Mouse (Mus musculus): ENCODE measurements around the gene Atf7ip. TPM values are rescaled to one million over a fixed set of nuclear protein-coding genes. Genes with fewer than 3 reads are reported as not detected.
"Not testable (repeated sequence)": the region's sequence is repeated elsewhere in the genome, so short reads cannot be mapped to it uniquely, and the experiment has no call there.

The Atf7ip gene
- polyA plus RNA-seq (2015; fragmentation: Nextera tagmentation; extraction: Ambion mirVana), result 38.2 and 40.6 TPM in 2 replicates

GRCm38 (mm10) chr6:136505867-136506266 is at the start of gene Atf7ip:
TSS of gene Atf7ip (plus strand) at chr6:136506167.
- not testable (repeated sequence) for H3K9ac ChIP-seq (ENCODE audit: low read depth, low read length); H3K36me3 ChIP-seq (ENCODE audit: control insufficient read depth, insufficient read depth, low read length); H3K27ac ChIP-seq (ENCODE audit: low read length); H3K4me1 ChIP-seq (ENCODE audit: control insufficient read depth, insufficient read depth, low read length); H3K27me3 ChIP-seq (ENCODE audit: control insufficient read depth, insufficient read depth, low read depth, low read length); H3K4me3 ChIP-seq (ENCODE audit: low read depth, low read length); ATAC-seq; H3K9me3 ChIP-seq (replicated peaks; ENCODE audit: control insufficient read depth, low read length, poor library complexity, severe bottlenecking); H3K4me2 ChIP-seq (ENCODE audit: low read length)
- WGBS, result 81% methylated on average over 1 of the region's 3 CpGs

GRCm38 (mm10) chr6:136456302-136456701 is 49.7 kb upstream of the Atf7ip start:
- no peaks in the 10 kb centered on the region for H3K36me3 ChIP-seq (ENCODE audit: control insufficient read depth, insufficient read depth, low read length)
- H3K4me1 ChIP-seq (ENCODE audit: control insufficient read depth, insufficient read depth, low read length), result no peaks in the 10 kb centered on the region
- H3K4me2 ChIP-seq (ENCODE audit: low read length), result no peak overlapping the region
- no peaks in the 10 kb centered on the region for H3K9me3 ChIP-seq (replicated peaks; ENCODE audit: control insufficient read depth, low read length, poor library complexity, severe bottlenecking)
- no peak overlapping the region for H3K9ac ChIP-seq (ENCODE audit: low read depth, low read length)
- H3K27ac ChIP-seq (ENCODE audit: low read length), result no peak overlapping the region
- ATAC-seq, result no peak
- H3K27me3 ChIP-seq (ENCODE audit: control insufficient read depth, insufficient read depth, low read depth, low read length), result no peaks in the 10 kb centered on the region
- WGBS, result 92% methylated on average over 1 of the region's 1 CpGs
- H3K4me3 ChIP-seq (ENCODE audit: low read depth, low read length), result no peak overlapping the region

- no peak overlapping the region for H3K4me2 ChIP-seq (ENCODE audit: low read length)
- no peaks in the 10 kb centered on the region for H3K4me1 ChIP-seq (ENCODE audit: control insufficient read depth, insufficient read depth, low read length)
- no peak for ATAC-seq
- no peaks in the 10 kb centered on the region for H3K36me3 ChIP-seq (ENCODE audit: control insufficient read depth, insufficient read depth, low read length)
- H3K4me3 ChIP-seq (ENCODE audit: low read depth, low read length), result no peak overlapping the region
- H3K9ac ChIP-seq (ENCODE audit: low read depth, low read length), result no peak overlapping the region
- WGBS, result 89% methylated on average over 7 of the region's 7 CpGs
- no peaks in the 10 kb centered on the region for H3K9me3 ChIP-seq (replicated peaks; ENCODE audit: control insufficient read depth, low read length, poor library complexity, severe bottlenecking)
- no peaks in the 10 kb centered on the region for H3K27me3 ChIP-seq (ENCODE audit: control insufficient read depth, insufficient read depth, low read depth, low read length)
- H3K27ac ChIP-seq (ENCODE audit: low read length), result no peak overlapping the region
Measured at GRCm38 (mm10) chr6:136459156-136459555, 46.8 kb upstream of the Atf7ip start.

GRCm38 (mm10) chr6:136463491-136463890 is 42.5 kb upstream of the Atf7ip start:
- H3K4me3 ChIP-seq (ENCODE audit: low read depth, low read length), result no peak overlapping the region
- H3K9me3 ChIP-seq (replicated peaks; ENCODE audit: control insufficient read depth, low read length, poor library complexity, severe bottlenecking), result no peaks in the 10 kb centered on the region
- no peak overlapping the region for H3K27ac ChIP-seq (ENCODE audit: low read length)
- peaks cover 5% of the 10 kb centered on the region; the same call in 1 of the 2 replicates for H3K4me1 ChIP-seq (ENCODE audit: control insufficient read depth, insufficient read depth, low read length)
- H3K4me2 ChIP-seq (ENCODE audit: low read length), result no peak overlapping the region
- no peaks in the 10 kb centered on the region for H3K36me3 ChIP-seq (ENCODE audit: control insufficient read depth, insufficient read depth, low read length)
- 45% methylated on average over 9 of the region's 9 CpGs for WGBS
- ATAC-seq, result no peak
- H3K27me3 ChIP-seq (ENCODE audit: control insufficient read depth, insufficient read depth, low read depth, low read length), result no peaks in the 10 kb centered on the region
- no peak overlapping the region for H3K9ac ChIP-seq (ENCODE audit: low read depth, low read length)

GRCm38 (mm10) chr6:136464121-136464621 is 41.8 kb upstream of the Atf7ip start:
- Histone ChIP-seq H3K4me2 (ENCODE audit: low read length) (no peak overlapping the region), H3K27ac (ENCODE audit: low read length) (no peak overlapping the region), H3K36me3 (ENCODE audit: control insufficient read depth, insufficient read depth, low read length) (no peaks in the 10 kb centered on the region), H3K4me1 (ENCODE audit: control insufficient read depth, insufficient read depth, low read length) (peaks cover 9% of the 10 kb centered on the region), H3K27me3 (ENCODE audit: control insufficient read depth, insufficient read depth, low read depth, low read length) (no peaks in the 10 kb centered on the region), H3K9ac (ENCODE audit: low read depth, low read length) (no peak overlapping the region), H3K4me3 (ENCODE audit: low read depth, low read length) (no peak overlapping the region), H3K9me3 (replicated peaks; ENCODE audit: control insufficient read depth, low read length, poor library complexity, severe bottlenecking) (no peaks in the 10 kb centered on the region)
- 72% methylated on average over 12 of the region's 12 CpGs for WGBS
- no peak for ATAC-seq

GRCm38 (mm10) chr6:136465021-136465420 is 40.9 kb upstream of the Atf7ip start:
- H3K27ac ChIP-seq (ENCODE audit: low read length), result no peak overlapping the region
- H3K9me3 ChIP-seq (replicated peaks; ENCODE audit: control insufficient read depth, low read length, poor library complexity, severe bottlenecking), result no peaks in the 10 kb centered on the region
- H3K4me1 ChIP-seq (ENCODE audit: control insufficient read depth, insufficient read depth, low read length), result peaks cover 12% of the 10 kb centered on the region
- no peak overlapping the region for H3K4me2 ChIP-seq (ENCODE audit: low read length)
- H3K4me3 ChIP-seq (ENCODE audit: low read depth, low read length), result no peak overlapping the region
- ATAC-seq, result no peak
- no peak overlapping the region for H3K9ac ChIP-seq (ENCODE audit: low read depth, low read length)
- WGBS, result 87% methylated on average over 8 of the region's 8 CpGs
- no peaks in the 10 kb centered on the region for H3K27me3 ChIP-seq (ENCODE audit: control insufficient read depth, insufficient read depth, low read depth, low read length)
- H3K36me3 ChIP-seq (ENCODE audit: control insufficient read depth, insufficient read depth, low read length), result no peaks in the 10 kb centered on the region

- H3K27me3 ChIP-seq (ENCODE audit: control insufficient read depth, insufficient read depth, low read depth, low read length), result no peaks in the 10 kb centered on the region
- H3K4me2 ChIP-seq (ENCODE audit: low read length), result no peak overlapping the region
- H3K9ac ChIP-seq (ENCODE audit: low read depth, low read length), result no peak overlapping the region
- H3K4me1 ChIP-seq (ENCODE audit: control insufficient read depth, insufficient read depth, low read length), result peaks cover 16% of the 10 kb centered on the region
- no peak overlapping the region for H3K4me3 ChIP-seq (ENCODE audit: low read depth, low read length)
- no peak for ATAC-seq
- 0 out of 2 replicates have a peak overlapping the region, but pooled peaks have one; percentile 1 for H3K27ac ChIP-seq (ENCODE audit: low read length)
- H3K36me3 ChIP-seq (ENCODE audit: control insufficient read depth, insufficient read depth, low read length), result no peaks in the 10 kb centered on the region
- WGBS, result 24% methylated on average over 8 of the region's 8 CpGs
- H3K9me3 ChIP-seq (replicated peaks; ENCODE audit: control insufficient read depth, low read length, poor library complexity, severe bottlenecking), result no peaks in the 10 kb centered on the region
Measured at GRCm38 (mm10) chr6:136465959-136466381, 40.0 kb upstream of the Atf7ip start.

- H3K4me1 ChIP-seq (ENCODE audit: control insufficient read depth, insufficient read depth, low read length), result peaks cover 17% of the 10 kb centered on the region
- no peak for ATAC-seq
- H3K4me2 ChIP-seq (ENCODE audit: low read length), result no peak overlapping the region
- H3K9me3 ChIP-seq (replicated peaks; ENCODE audit: control insufficient read depth, low read length, poor library complexity, severe bottlenecking), result no peaks in the 10 kb centered on the region
- no peaks in the 10 kb centered on the region for H3K27me3 ChIP-seq (ENCODE audit: control insufficient read depth, insufficient read depth, low read depth, low read length)
- H3K9ac ChIP-seq (ENCODE audit: low read depth, low read length), result no peak overlapping the region
- peak overlapping the region; percentile 92 for H3K27ac ChIP-seq (ENCODE audit: low read length)
- 51% methylated on average over 14 of the region's 14 CpGs for WGBS
- H3K36me3 ChIP-seq (ENCODE audit: control insufficient read depth, insufficient read depth, low read length), result no peaks in the 10 kb centered on the region
- no peak overlapping the region for H3K4me3 ChIP-seq (ENCODE audit: low read depth, low read length)
Measured at GRCm38 (mm10) chr6:136466956-136467750, 38.8 kb upstream of the Atf7ip start.

- no peaks in the 10 kb centered on the region for H3K27me3 ChIP-seq (ENCODE audit: control insufficient read depth, insufficient read depth, low read depth, low read length)
Measured at GRCm38 (mm10) chr6:136467837-136468236, 38.1 kb upstream of the Atf7ip start.

More at GRCm38 (mm10) chr6:136467837-136468236, 38.1 kb upstream of the Atf7ip start:
- Histone ChIP-seq H3K36me3 (ENCODE audit: control insufficient read depth, insufficient read depth, low read length) (no peaks in the 10 kb centered on the region), H3K4me3 (ENCODE audit: low read depth, low read length) (no peak overlapping the region), H3K27ac (ENCODE audit: low read length) (peak overlapping the region; percentile 92), H3K9me3 (replicated peaks; ENCODE audit: control insufficient read depth, low read length, poor library complexity, severe bottlenecking) (no peaks in the 10 kb centered on the region), H3K4me2 (ENCODE audit: low read length) (no peak overlapping the region), H3K9ac (ENCODE audit: low read depth, low read length) (no peak overlapping the region; the same call in 1 of the 2 replicates), H3K4me1 (ENCODE audit: control insufficient read depth, insufficient read depth, low read length) (peaks cover 17% of the 10 kb centered on the region)
- 60% methylated on average over 5 of the region's 5 CpGs for WGBS
- no peak for ATAC-seq
